Mouse (Mus musculus): ENCODE measurements at regions not wholly inside any gene's neighbourhood (a gene's known extent, or its start where the extent isn't known, plus 50 kb on each side); places are given as distances from the start of the nearest gene placed in this dataset.

DNA sequence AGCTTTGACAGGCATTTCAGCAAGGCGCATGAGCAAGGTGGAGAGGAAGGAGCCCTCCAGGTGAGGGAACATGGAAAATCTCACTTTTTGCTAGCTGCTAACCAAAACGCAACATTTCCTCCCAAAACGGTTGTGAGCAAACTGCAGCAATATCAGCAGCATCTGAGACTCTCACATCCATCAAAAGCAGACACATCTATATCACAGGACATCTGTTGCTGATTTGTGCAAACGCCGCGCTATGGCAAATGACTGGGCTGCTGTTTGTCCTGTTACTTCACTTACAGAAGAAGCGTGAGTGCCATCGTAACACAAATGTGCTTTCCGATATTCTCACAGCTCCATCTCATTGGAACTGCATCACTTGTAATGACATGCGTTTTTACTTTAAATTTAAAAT, 73.5 kb upstream of the Tsc22d1 start:
- no peak for ATAC-seq (ENCODE audit: extremely low read depth, insufficient number of reproducible peaks, low FRiP score, poor library complexity, severe bottlenecking)

- no peak for ATAC-seq (ENCODE audit: extremely low read depth, insufficient number of reproducible peaks, low FRiP score, poor library complexity, severe bottlenecking)
These were observed 62.9 kb upstream of the Tsc22d1 start for GRCm38 (mm10) chr14:76351856-76352255.

DNA sequence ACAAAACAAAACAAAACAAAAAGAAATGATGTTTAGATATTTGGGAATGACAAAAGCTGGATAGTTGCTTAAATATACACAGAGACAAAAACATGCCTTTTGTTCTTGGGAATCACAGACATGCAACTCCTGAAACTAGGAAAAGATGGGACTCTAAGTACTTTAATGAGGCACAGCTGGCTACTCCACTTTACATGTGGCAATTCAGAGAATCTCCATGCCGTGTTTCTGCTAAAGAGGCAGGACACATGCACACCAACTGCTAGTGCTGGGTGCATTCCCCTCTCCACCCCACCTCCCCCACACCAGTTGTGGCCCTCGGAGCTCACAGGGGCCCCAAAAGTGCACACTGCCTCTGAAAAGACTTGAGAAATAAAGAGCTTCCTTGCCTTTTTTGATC, 58.6 kb upstream of the Tsc22d1 start:
- no peak for ATAC-seq (ENCODE audit: extremely low read depth, insufficient number of reproducible peaks, low FRiP score, poor library complexity, severe bottlenecking)

- ATAC-seq (ENCODE audit: extremely low read depth, insufficient number of reproducible peaks, low FRiP score, poor library complexity, severe bottlenecking) = no peak
These were observed 54.8 kb upstream of the Tsc22d1 start for GRCm38 (mm10) chr14:76359837-76360410.

- ATAC-seq (ENCODE audit: extremely low read depth, insufficient number of reproducible peaks, low FRiP score, poor library complexity, severe bottlenecking) = no peak
These were observed 50.7 kb upstream of the Tsc22d1 start for GRCm38 (mm10) chr14:76364034-76364433.

All from neutrophil, adult 5-6 weeks (primary cell).